Mouse (Mus musculus) gastrocnemius, postnatal 10 days (tissue): Measurements from ENCODE around the gene Prrc2c. TPM values are rescaled to one million over a fixed set of nuclear protein-coding genes. Genes with fewer than 3 reads are reported as not detected.

ENCODE experiments used
- microRNA-seq, 2 experiments: library from miRNA; unstranded; fragments of <30 nt; microRNA quantifications; one replicate each; pipeline ENCODE4 v1.2.0; 2021
- total RNA-seq, 2 experiments: library from RNA; stranded (reverse); gene quantifications; 2 replicates each; pipeline ENCODE4 v1.2.3; 2021

Prrc2c gene
- total RNA-seq, 2 experiments from 2014 or later: 74.6 to 104 TPM

Small RNA genes lying within 50 kb of the gene (microRNA-seq; reads per million reads assigned to microRNA genes)
- 0 to 0.25 reads per million in 2 experiments for gene Gm27616

Other genes with a start within 250 kb of the Prrc2c start
- gene Mettl13, start 192.0 kb downstream of the Prrc2c start, total RNA-seq: 1 to 10 TPM; 7.0 to 8.6 TPM
- 10 to 100 TPM; 18.5 to 22.3 TPM for gene Vamp4, start 170.0 kb downstream of the Prrc2c start, total RNA-seq
- gene Myoc, start 101.4 kb downstream of the Prrc2c start, total RNA-seq: 10 to 100 TPM; 15.2 to 16.8 TPM
- gene Myocos, start 82.3 kb downstream of the Prrc2c start, total RNA-seq: not detected
- gene Fmo4, start 73.4 kb upstream of the Prrc2c start, total RNA-seq: under 1 TPM in 1 of 2 experiments, not detected in 1; 0.14 TPM
- 10 to 100 TPM; 24.5 to 26.8 TPM for gene Fmo1, start 126.1 kb upstream of the Prrc2c start, total RNA-seq
- gene Fmo2, start 158.2 kb upstream of the Prrc2c start, total RNA-seq: 1 to 10 TPM; 2.4 to 5.1 TPM
- gene Fmo6, start 197.0 kb upstream of the Prrc2c start, total RNA-seq: under 1 TPM in 1 of 2 experiments, not detected in 1; 0.31 TPM
- not detected for gene Fmo3, start 244.0 kb upstream of the Prrc2c start, total RNA-seq